Mouse (Mus musculus) megakaryocyte, embryonic 14.5 days (primary cell): Measurements from ENCODE around the gene Emc9. TPM values are rescaled to one million over a fixed set of nuclear protein-coding genes. Genes with fewer than 3 reads are reported as not detected.

Experiments
- H3K27me3 ChIP-seq: replicated peaks from 2 replicates; pipeline ENCODE3; 2012; ENCODE audit warnings: inconsistent platforms
- H3K36me3 ChIP-seq: replicated peaks from 2 replicates; pipeline ENCODE3; 2012; ENCODE audit warnings: low read length, inconsistent platforms, mixed read lengths
- H3K4me1 ChIP-seq: 2 replicates; pipeline ENCODE4 v1.6.1; 2012; ENCODE audit warnings: inconsistent platforms
- H3K4me3 ChIP-seq: replicated peaks from 2 replicates; pipeline ENCODE3; 2012; ENCODE audit warnings: moderate library complexity, mild to moderate bottlenecking, inconsistent platforms
- H3K9me3 ChIP-seq: 2 replicates; pipeline ENCODE4 v1.6.1; 2012; ENCODE audit warnings: inconsistent platforms
- FLI1 ChIP-seq: IDR thresholded peaks from 2 replicates; pipeline ENCODE4 v1.6.1; 2012; ENCODE audit warnings: low read length, inconsistent platforms, mixed read lengths
- GATA1 ChIP-seq: IDR thresholded peaks from 3 replicates; pipeline ENCODE4 v1.6.1; 2012; ENCODE audit warnings: mixed read lengths, low read length, inconsistent platforms, borderline replicate concordance
- polyA plus RNA-seq: library from polyadenylated mRNA; stranded (reverse); fragments of >175 nt; gene quantifications from 2 replicates; pipeline ENCODE4 v1.2.3, GENCODE M21; 2012; ENCODE audit warnings: low replicate concordance; ENCODE audit not compliant: insufficient read depth

Gene Emc9
- polyA plus RNA-seq, 1 experiment: 18.9 TPM

DNA sequence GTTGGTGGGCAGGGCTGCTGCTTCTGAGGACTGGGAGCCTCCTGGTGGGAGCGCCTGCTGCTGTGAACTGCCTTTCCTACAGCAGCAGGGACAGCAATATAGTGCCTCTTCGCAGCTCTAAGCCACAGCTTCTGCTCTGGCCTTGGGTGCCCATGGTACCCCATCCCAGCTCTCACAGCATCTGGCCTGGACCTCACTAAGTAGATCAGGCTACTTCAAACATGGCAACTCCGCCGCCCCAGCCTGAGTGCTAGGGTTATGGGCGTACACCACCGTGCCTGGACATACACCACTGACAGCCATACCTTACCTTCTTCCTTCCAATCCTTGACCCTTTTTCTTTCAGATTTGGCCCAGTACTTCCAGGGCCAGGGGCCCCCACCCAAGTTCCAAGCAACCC, 23.2 kb upstream of the Emc9 start:
- Histone ChIP-seq H3K9me3 (no peaks in the 10 kb centered on the region), H3K4me3 (no peak overlapping the region), H3K27me3 (no peaks in the 10 kb centered on the region), H3K4me1 (peaks cover 48% of the 10 kb centered on the region), H3K36me3 (peaks cover 65% of the 10 kb centered on the region)
- no peak for TF ChIP-seq GATA1
- TF ChIP-seq FLI1: no peak

DNA sequence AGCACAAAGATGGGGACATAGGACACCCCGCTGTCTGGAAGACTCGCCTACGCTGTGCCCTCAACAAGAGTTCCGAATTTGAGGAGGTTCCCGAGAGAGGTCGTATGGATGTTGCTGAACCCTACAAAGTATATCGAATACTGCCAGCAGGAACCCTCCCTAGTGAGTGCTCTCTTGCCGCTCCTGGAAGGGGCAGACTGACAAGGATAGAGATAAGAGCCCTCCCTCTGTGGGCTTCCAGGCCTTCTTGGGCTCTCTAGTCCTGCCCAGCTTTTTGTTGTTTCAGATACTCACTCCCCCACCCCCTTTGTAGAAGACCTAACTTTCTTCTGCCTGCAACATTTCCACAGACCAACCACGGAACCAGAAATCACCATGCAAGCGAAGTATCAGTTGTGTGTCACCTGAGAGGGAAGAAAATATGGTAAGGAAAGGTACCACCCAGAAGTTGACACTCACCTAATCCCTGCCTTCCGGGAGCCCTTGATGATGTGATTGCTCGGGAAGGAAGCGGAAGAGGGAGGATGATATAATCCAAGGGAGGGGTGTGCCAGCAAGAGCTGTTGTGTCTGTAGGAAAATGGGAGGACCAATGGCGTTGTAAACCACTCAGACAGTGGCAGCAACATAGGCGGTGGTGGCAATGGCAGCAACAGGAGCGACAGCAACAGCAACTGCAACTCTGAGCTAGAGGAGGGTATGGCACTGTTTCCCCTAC, 20.8 kb upstream of the Emc9 start:
- no peaks in the 10 kb centered on the region for H3K27me3 ChIP-seq
- H3K36me3 ChIP-seq: peaks cover 87% of the 10 kb centered on the region
- H3K4me3 ChIP-seq: peak overlapping the region; percentile 31
- H3K4me1 ChIP-seq: peaks cover 61% of the 10 kb centered on the region
- H3K9me3 ChIP-seq: no peaks in the 10 kb centered on the region
- no peak for TF ChIP-seq FLI1
- TF ChIP-seq GATA1: no peak

DNA sequence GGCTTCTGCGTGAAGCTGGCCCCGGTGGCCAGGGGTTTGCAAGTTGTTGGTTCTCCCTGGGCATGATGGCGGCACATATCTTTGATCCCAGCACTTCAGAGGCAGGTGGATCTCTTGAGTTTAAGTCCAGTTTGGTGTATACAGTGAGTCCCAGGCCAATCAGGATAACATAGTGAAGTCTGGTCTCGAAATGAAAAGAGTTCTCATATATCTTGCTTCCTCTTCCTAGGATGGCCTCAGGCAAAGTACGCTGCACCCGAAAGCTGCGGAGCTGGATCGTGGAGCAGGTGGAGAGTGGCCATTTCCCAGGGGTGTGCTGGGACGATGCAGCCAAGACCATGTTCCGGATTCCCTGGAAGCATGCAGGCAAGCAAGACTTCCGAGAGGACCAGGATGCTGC, 19.7 kb upstream of the Emc9 start:
- peak overlapping the region; percentile 95 for H3K4me3 ChIP-seq
- H3K9me3 ChIP-seq: no peaks in the 10 kb centered on the region
- peaks cover 88% of the 10 kb centered on the region for H3K36me3 ChIP-seq
- TF ChIP-seq GATA1 (no peak), FLI1 (no peak)
- no peaks in the 10 kb centered on the region for H3K27me3 ChIP-seq
- H3K4me1 ChIP-seq: peaks cover 62% of the 10 kb centered on the region

DNA sequence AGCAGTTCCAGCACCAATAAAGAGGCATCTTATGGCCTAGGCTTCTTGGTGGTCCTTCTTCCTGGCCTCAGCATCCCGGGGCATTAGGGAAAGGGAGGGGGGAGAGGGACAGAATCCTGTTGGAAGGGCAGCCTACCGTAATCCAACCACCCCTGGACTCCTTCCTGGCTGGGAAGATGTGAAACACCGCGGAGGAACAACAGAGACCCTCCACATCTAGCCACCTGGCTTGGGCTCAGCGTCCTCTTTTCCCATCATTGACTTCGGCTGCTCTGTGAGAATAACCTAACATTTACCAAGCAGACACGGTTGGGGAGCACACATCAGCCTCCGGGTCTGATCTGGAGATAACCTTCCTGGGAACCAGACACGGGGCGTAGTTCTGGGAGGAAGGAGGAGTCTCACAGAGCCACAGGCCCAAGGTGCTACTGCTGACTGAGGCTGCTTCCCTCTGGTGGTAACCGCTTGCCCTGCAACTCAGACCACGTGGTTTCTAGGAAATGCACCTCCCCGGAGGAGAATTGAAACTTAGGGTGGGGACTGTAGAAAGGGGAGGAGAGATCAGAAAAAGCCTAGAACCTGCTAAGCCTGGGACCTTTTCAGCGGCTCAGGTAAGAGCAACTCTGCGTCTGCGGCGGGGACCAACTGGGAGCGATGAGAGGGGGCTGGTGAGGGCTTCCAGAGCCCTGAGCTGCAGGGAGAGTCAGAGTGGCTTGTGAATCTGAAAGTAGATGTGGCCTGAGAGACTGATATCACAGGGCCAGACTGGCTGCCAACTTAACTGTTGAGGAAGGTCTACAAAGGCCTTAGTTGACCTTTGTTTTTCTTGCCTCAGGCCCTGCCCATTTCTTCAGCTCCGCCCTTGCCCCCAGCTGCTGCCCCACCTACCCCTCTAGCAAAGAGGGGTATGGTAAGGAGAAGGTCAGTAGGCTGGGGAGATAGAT, 18.8 kb upstream of the Emc9 start:
- H3K36me3 ChIP-seq: peaks cover 88% of the 10 kb centered on the region
- no peak for TF ChIP-seq FLI1
- TF ChIP-seq GATA1: 0 out of 3 replicates have a peak, but pooled peaks have one; percentile 52
- peak overlapping the region; percentile 95 for H3K4me3 ChIP-seq
- peaks cover 62% of the 10 kb centered on the region for H3K4me1 ChIP-seq
- no peaks in the 10 kb centered on the region for H3K27me3 ChIP-seq
- H3K9me3 ChIP-seq: no peaks in the 10 kb centered on the region

DNA sequence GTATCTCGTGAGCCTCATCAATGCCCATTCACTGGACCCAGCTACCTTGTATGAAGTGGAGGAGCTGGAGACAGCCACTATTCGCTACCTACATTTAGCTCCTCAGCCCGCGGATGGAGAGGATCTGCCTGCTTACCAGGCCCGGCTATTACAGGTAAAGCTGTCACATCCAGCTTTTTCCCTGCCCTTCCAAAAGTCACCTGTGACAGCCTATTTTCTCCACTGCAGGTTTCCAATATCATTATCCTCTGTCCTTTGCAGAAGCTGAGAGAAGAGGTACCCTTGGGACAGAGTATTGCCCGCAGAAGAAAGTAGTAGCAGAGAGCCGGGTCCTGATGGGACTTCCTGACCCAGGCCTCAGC, 18.1 kb upstream of the Emc9 start, which contains the start of gene Irf9:
Gene Irf9, plus strand, starts transcription at position 301 of the 362 bp plus-strand sequence.
- Histone ChIP-seq H3K4me3 (peak within 1 kb of the TSS; percentile 95), H3K36me3 (peaks cover 88% of the 10 kb centered on the region), H3K4me1 (peaks cover 63% of the 10 kb centered on the region), H3K27me3 (no peaks in the 10 kb centered on the region), H3K9me3 (no peaks in the 10 kb centered on the region)
- TF ChIP-seq GATA1 (no peak), FLI1 (no peak)

DNA sequence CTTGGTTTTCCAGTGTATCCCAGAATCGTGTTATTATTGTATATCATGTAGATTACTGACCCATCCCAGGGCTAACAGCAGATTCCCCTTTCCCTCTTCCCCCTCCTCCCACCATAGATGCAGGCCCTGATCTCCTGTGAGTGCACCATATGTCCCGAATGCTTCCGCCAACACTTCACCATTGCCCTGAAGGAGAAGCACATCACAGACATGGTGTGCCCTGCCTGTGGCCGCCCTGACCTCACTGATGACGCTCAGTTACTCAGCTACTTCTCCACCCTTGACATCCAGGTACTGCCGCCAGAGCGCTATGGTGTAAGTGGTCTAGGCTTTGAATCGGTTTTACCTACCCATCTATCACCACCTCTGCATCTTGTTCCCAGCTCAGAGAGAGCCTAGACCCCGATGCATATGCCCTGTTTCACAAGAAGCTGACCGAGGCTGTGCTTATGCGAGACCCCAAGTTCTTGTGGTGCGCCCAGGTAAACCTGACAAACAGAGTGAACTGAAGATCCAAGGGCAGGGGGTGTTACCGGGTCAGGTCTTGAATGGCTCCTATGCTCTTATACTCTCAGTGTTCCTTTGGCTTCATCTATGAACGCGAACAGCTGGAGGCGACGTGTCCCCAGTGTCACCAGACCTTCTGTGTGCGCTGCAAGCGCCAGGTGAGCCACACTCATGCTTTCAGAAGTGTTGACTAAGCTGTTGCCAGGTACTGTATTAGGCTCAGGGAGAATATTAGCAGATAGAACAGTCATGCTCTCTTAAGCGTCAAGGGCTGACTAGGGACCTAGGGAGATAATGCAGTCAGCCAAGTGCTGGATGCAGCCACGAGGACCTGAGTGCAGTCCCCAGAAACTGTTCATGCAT, 13.7 kb upstream of the Emc9 start:
- Histone ChIP-seq H3K27me3 (no peaks in the 10 kb centered on the region), H3K4me3 (peak overlapping the region; percentile 26), H3K36me3 (peaks cover 98% of the 10 kb centered on the region), H3K4me1 (peaks cover 56% of the 10 kb centered on the region), H3K9me3 (no peaks in the 10 kb centered on the region)
- no peak for TF ChIP-seq GATA1
- no peak for TF ChIP-seq FLI1

DNA sequence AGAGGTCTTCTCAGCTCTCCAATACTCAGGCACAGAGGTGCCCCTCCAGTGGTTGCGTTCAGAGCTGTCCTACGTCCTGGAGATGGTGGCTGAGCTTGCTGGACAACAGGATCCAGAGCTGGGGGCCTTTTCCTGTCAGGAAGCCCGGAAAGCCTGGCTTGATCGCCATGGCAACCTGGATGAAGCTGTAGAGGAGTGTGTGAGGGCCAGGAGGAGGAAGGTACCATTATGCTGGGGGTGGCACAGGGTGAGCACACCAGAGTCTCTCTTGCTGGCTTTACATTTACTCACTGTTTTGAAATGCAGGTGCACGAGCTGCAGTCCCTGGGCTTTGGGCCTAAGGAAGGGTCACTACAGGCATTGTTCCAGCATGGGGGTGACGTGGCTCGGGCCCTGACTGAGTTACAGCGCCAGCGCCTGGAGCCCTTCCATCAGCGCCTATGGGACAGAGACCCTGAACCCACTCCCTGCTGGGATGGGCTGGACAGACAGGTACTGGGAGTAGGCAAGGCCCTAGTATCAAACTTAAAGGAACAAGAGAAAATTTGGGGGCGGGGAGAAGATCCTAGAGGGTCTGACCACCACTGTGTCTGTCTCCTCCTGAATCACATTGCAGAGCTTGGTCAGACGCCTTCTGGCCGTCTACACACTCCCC, 11.1 kb upstream of the Emc9 start:
- no peak overlapping the region for H3K4me3 ChIP-seq
- H3K4me1 ChIP-seq: peaks cover 58% of the 10 kb centered on the region
- TF ChIP-seq FLI1 (no peak), GATA1 (no peak)
- peaks cover 78% of the 10 kb centered on the region for H3K36me3 ChIP-seq
- no peaks in the 10 kb centered on the region for H3K27me3 ChIP-seq
- H3K9me3 ChIP-seq: no peaks in the 10 kb centered on the region

DNA sequence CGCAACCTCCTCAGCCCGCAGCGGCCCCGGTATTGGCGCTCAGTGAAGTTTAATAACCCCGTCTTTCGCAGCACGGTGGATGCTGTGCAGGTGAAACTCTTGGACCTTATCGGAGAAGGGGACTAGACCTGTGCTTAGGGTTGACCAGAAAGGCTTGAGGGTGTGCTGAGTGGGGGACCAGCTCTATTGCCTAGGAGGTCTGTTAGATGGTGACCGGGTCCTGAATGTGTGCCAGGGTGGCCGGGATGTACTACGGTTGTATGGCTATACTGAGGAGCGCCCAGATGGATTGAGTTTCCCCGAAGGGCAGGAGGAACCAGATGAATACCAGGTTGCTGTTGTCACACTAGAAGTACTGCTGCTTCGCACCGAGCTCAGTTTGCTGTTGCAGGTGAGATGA, 7.1 kb upstream of the Emc9 start:
- H3K4me3 ChIP-seq: peak overlapping the region; percentile 96
- peaks cover 61% of the 10 kb centered on the region for H3K36me3 ChIP-seq
- H3K27me3 ChIP-seq: no peaks in the 10 kb centered on the region
- peaks cover 71% of the 10 kb centered on the region for H3K4me1 ChIP-seq
- no peak for TF ChIP-seq GATA1
- TF ChIP-seq FLI1: no peak
- no peaks in the 10 kb centered on the region for H3K9me3 ChIP-seq
